Mouse (Mus musculus): Measurements from ENCODE around the gene Ube2o.

GRCm38 (mm10) chr11:116512987-116513386, 68.3 kb downstream of the Ube2o start:
- TF ChIP-seq CTCF (conservative IDR thresholded peaks at IDR 0.05; ENCODE audit: low read length) (no peak), POU5F1 (IDR thresholded peaks at IDR 0.05; ENCODE audit: borderline replicate concordance, low read length) (no peak), NANOG (IDR thresholded peaks at IDR 0.05; ENCODE audit: borderline replicate concordance, low read length) (no peak)

All from E14TG2a.4 (cell line).